Mouse (Mus musculus): ENCODE measurements around the gene Wdr95.

DNA sequence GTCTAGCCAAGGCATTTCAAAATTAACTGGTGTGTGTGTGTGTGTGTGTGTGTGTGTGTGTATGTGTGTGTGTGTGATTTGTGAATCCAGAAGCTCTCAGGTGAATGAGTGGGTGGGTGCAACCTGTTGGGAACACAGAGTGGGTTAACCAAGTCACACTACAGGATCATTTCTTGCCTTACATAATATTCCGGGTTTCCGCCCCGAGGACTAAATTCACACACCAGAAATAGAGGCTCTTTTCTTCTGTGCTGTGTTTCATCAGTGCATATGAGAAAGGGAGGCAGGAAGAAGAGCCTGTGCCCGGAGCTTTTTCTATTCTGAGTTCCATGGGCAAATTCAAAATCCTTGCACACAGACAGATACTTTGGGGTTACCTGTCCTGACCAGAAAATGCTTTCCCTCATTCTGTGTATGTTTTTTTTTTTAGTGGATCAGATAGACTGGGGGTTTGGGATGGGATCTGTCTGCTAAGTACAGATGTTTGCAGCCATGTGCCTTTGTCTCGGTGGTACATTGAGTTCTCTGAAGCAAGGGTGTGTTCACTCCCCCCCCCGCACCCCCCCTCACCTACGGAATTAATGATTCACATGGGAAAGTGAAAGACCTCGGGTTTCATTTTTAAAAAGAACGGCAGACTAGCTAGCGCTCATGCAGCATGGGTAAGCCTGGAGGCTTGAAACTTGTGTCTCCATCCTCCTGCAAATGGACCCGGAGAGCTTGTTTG is 114.5 kb downstream of the Wdr95 start:
- TF ChIP-seq CTCF (IDR thresholded peaks at IDR 0.05; ENCODE audit: extremely low read depth, insufficient read depth, insufficient read length, insufficient replicate concordance) (no peak), POLR2A (IDR thresholded peaks at IDR 0.05; ENCODE audit: low read depth, low read length) (no peak)
